In genomic region chr13:109558341-109559257, GRCm38 (mm10) we compare ENCODE assay signal across 7 mouse cellular contexts.
DNase-seq lines count a peak whose midpoint lies in the region; ATAC-seq and TF ChIP-seq lines count a peak whose summit lies in the region.

No protein-coding gene starts in this region.

- no peaks in the 10 kb centered on the region for H3K27me3 ChIP-seq in kidney, adult 2 months (replicated peaks; ENCODE audit: control insufficient read depth, insufficient read depth, low read length)
- H3K27me3 ChIP-seq in kidney, embryonic 15.5 days: no peaks in the 10 kb centered on the region
- H3K27me3 ChIP-seq in E14TG2a.4 (ENCODE audit: insufficient read depth, low read length): no peaks in the 10 kb centered on the region
- H3K27me3 ChIP-seq in forebrain, embryonic 15.5 days: no peaks in the 10 kb centered on the region
- H3K27me3 ChIP-seq in liver, postnatal 0 days (ENCODE audit: insufficient read depth, low read length): no peaks in the 10 kb centered on the region
- H3K27me3 ChIP-seq in stomach, postnatal 0 days (ENCODE audit: control insufficient read depth, insufficient read depth, low read length): no peaks in the 10 kb centered on the region

- peaks cover 21% of the 10 kb centered on the region for H3K4me1 ChIP-seq in kidney, adult 2 months (ENCODE audit: control insufficient read depth, insufficient read depth, low read length)
- no peaks in the 10 kb centered on the region for H3K4me1 ChIP-seq in kidney, embryonic 15.5 days
- H3K4me1 ChIP-seq in E14TG2a.4 (replicated peaks; ENCODE audit: low read depth, low read length): 0 out of 2 replicates have a peak, but pooled peaks cover 3% of the 10 kb centered on the region
- H3K4me1 ChIP-seq in forebrain, embryonic 15.5 days: peaks cover 13% of the 10 kb centered on the region
- peaks cover 4% of the 10 kb centered on the region; the same call in 1 of the 2 replicates for H3K4me1 ChIP-seq in liver, postnatal 0 days (ENCODE audit: insufficient read depth)
- no peaks in the 10 kb centered on the region for H3K4me1 ChIP-seq in stomach, postnatal 0 days (replicated peaks; ENCODE audit: control insufficient read depth, insufficient read depth)

- TF ChIP-seq EP300 in liver, postnatal 0 days (IDR thresholded peaks at IDR 0.05; ENCODE audit: low read depth): no peak
- TF ChIP-seq EP300 in stomach, postnatal 0 days (optimal IDR thresholded peaks at IDR 0.05): no peak

- H3K36me3 ChIP-seq in kidney, adult 2 months (ENCODE audit: control insufficient read depth, insufficient read depth, low read length): no peaks in the 10 kb centered on the region
- H3K36me3 ChIP-seq in kidney, embryonic 15.5 days: no peaks in the 10 kb centered on the region
- H3K36me3 ChIP-seq in E14TG2a.4 (ENCODE audit: insufficient read depth, low read length): no peaks in the 10 kb centered on the region
- H3K36me3 ChIP-seq in forebrain, embryonic 15.5 days: no peaks in the 10 kb centered on the region
- no peaks in the 10 kb centered on the region for H3K36me3 ChIP-seq in liver, postnatal 0 days (replicated peaks; ENCODE audit: insufficient read depth, low read length)
- no peaks in the 10 kb centered on the region for H3K36me3 ChIP-seq in stomach, postnatal 0 days (ENCODE audit: control insufficient read depth, insufficient read depth, low read length)

- H3K4me2 ChIP-seq in kidney, embryonic 15.5 days: no peak overlapping the region
- no peak overlapping the region for H3K4me2 ChIP-seq in forebrain, embryonic 15.5 days (replicated peaks)
- H3K4me2 ChIP-seq in liver, postnatal 0 days (ENCODE audit: low read depth, low read length): no peak overlapping the region
- no peak overlapping the region for H3K4me2 ChIP-seq in stomach, postnatal 0 days (replicated peaks; ENCODE audit: low read depth)

- ATAC-seq in kidney, embryonic 15.5 days (replicated peaks; ENCODE audit: low FRiP score): no peak
- ATAC-seq in forebrain, embryonic 15.5 days (replicated peaks): peak; percentile 93
- ATAC-seq in liver, postnatal 0 days: 0 out of 2 replicates have a peak, but pooled peaks have one; percentile 35
- 0 out of 2 replicates have a peak, but pooled peaks have one; percentile 42 for ATAC-seq in stomach, postnatal 0 days (ENCODE audit: low FRiP score, low TSS enrichment)

- H3K9ac ChIP-seq in kidney, embryonic 15.5 days: no peak overlapping the region
- no peak overlapping the region for H3K9ac ChIP-seq in forebrain, embryonic 15.5 days (replicated peaks)
- no peak overlapping the region for H3K9ac ChIP-seq in liver, postnatal 0 days (replicated peaks)
- no peak overlapping the region for H3K9ac ChIP-seq in stomach, postnatal 0 days (ENCODE audit: low read length)

- TF ChIP-seq CTCF in kidney, adult 2 months (conservative IDR thresholded peaks at IDR 0.05; ENCODE audit: insufficient read depth, insufficient read length, low read depth, low read length): peak; percentile 33; the same call in 1 of the 2 replicates
- peak; percentile 71 for TF ChIP-seq CTCF in E14TG2a.4 (conservative IDR thresholded peaks at IDR 0.05; ENCODE audit: low read length)
- peak; percentile 81 for TF ChIP-seq CTCF in liver, postnatal 0 days (IDR thresholded peaks at IDR 0.05; ENCODE audit: low read depth)
- TF ChIP-seq CTCF in stomach, postnatal 0 days (IDR thresholded peaks at IDR 0.05; ENCODE audit: low read depth): peak; percentile 92

- 0 out of 2 replicates have a peak overlapping the region, but pooled peaks have one; percentile 16 for H3K27ac ChIP-seq in kidney, adult 2 months (ENCODE audit: insufficient read depth, low read depth, low read length)
- no peak overlapping the region for H3K27ac ChIP-seq in kidney, embryonic 15.5 days
- peak overlapping the region; percentile 72 for H3K27ac ChIP-seq in forebrain, embryonic 15.5 days (replicated peaks)
- H3K27ac ChIP-seq in liver, postnatal 0 days (ENCODE audit: low read depth): no peak overlapping the region
- H3K27ac ChIP-seq in stomach, postnatal 0 days (replicated peaks): no peak overlapping the region

- no peak for TF ChIP-seq POLR2A in kidney, adult 2 months (IDR thresholded peaks at IDR 0.05; ENCODE audit: low read depth, low read length)

- no peak overlapping the region for H3K4me3 ChIP-seq in kidney, adult 2 months (ENCODE audit: insufficient read depth, low read depth, low read length)
- H3K4me3 ChIP-seq in kidney, embryonic 15.5 days (replicated peaks): no peak overlapping the region
- no peak overlapping the region for H3K4me3 ChIP-seq in E14TG2a.4 (replicated peaks; ENCODE audit: low read length)
- H3K4me3 ChIP-seq in forebrain, embryonic 15.5 days: no peak overlapping the region
- H3K4me3 ChIP-seq in liver, postnatal 0 days (ENCODE audit: low read depth, low read length): no peak overlapping the region
- H3K4me3 ChIP-seq in stomach, postnatal 0 days (ENCODE audit: low read depth, low read length): no peak overlapping the region

- peak; percentile 61 for DNase-seq in kidney, adult 2 months
- DNase-seq in adipocyte (ENCODE audit: low spot score): peak; percentile 77
- DNase-seq in liver, postnatal 0 days: peak; percentile 33
- peak; percentile 41 for DNase-seq in stomach, postnatal 0 days (ENCODE audit: low spot score)

- no peaks in the 10 kb centered on the region for H3K9me3 ChIP-seq in kidney, embryonic 15.5 days (replicated peaks)
- H3K9me3 ChIP-seq in E14TG2a.4 (ENCODE audit: low read length): no peaks in the 10 kb centered on the region
- H3K9me3 ChIP-seq in forebrain, embryonic 15.5 days: no peaks in the 10 kb centered on the region
- no peaks in the 10 kb centered on the region for H3K9me3 ChIP-seq in liver, postnatal 0 days (ENCODE audit: low read length)
- H3K9me3 ChIP-seq in stomach, postnatal 0 days (ENCODE audit: control insufficient read depth, low read length): no peaks in the 10 kb centered on the region

- 69% methylated on average over 12 of the region's 12 CpGs for WGBS in kidney, adult 2 months
- 78% methylated on average over 12 of the region's 12 CpGs for WGBS in kidney, embryonic 15.5 days
- 57% methylated on average over 12 of the region's 12 CpGs for WGBS in forebrain, embryonic 15.5 days
- 72% methylated on average over 12 of the region's 12 CpGs for WGBS in liver, postnatal 0 days (ENCODE audit: insufficient replicate concordance)
- WGBS in stomach, postnatal 0 days: 69% methylated on average over 12 of the region's 12 CpGs

Comparison
In these comparisons a context has a peak if more than half of its experiments do, and no peak if none do; other contexts are left out.
1. H3K27ac ChIP-seq: peak in kidney, adult 2 months (single experiment) and forebrain, embryonic 15.5 days (single experiment); none in kidney, embryonic 15.5 days (single experiment), liver, postnatal 0 days (single experiment) and stomach, postnatal 0 days (single experiment).
2. CTCF ChIP-seq: peak in every context shown above with its lines; median percentile 92 in stomach, postnatal 0 days; 81 in liver, postnatal 0 days; 71 in E14TG2a.4; 33 in kidney, adult 2 months.
3. Peak in every context shown above with its lines, with median percentiles within 50 percentile points of each other: DNase-seq.